Mouse (Mus musculus) kidney, postnatal 0 days (tissue): ENCODE data around the gene Slc30a2. TPM values are rescaled to one million over a fixed set of nuclear protein-coding genes. Genes with fewer than 3 reads are reported as not detected.
"Not testable (repeated sequence)": the region's sequence is repeated elsewhere in the genome, so short reads cannot be mapped to it uniquely, and the experiment has no call there.

Experiments
- ATAC-seq: fragments of 200-750 bp; cut with Nextera tagmentation; replicated peaks from 2 replicates; pipeline ENCODE4 v1.8.0; 2017; ENCODE audit warnings: low read depth, moderate number of reproducible peaks, moderate TSS enrichment, moderate library complexity; ENCODE audit not compliant: low FRiP score
- DNase-seq: peaks from one replicate; pipeline ENCODE4 v3.0.0-alpha.2; 2016; ENCODE audit warnings: low spot score
- H3K27ac ChIP-seq: fragments of 300-500 bp; sonication (generic); 2 replicates; pipeline ENCODE4 v1.5.1; 2014; ENCODE audit warnings: mild to moderate bottlenecking
- H3K27me3 ChIP-seq: fragments of 300-500 bp; sonication (generic); 2 replicates; pipeline ENCODE4 v1.6.1; 2014; ENCODE audit warnings: low read length, mixed read lengths; ENCODE audit not compliant: insufficient read depth
- H3K36me3 ChIP-seq: fragments of 300-500 bp; sonication (generic); 2 replicates; pipeline ENCODE4 v1.6.1; 2014; ENCODE audit warnings: low read length, mixed read lengths; ENCODE audit not compliant: insufficient read depth
- H3K4me1 ChIP-seq: fragments of 300-500 bp; sonication (generic); replicated peaks from 2 replicates; pipeline ENCODE4 v1.6.1; 2014; ENCODE audit warnings: antibody characterized with exemption, low read length, mixed read lengths; ENCODE audit not compliant: insufficient read depth
- H3K4me2 ChIP-seq: fragments of 300-500 bp; sonication (generic); 2 replicates; pipeline ENCODE4 v1.6.1; 2014; ENCODE audit warnings: mild to moderate bottlenecking, low read length, moderate library complexity, mixed read lengths
- H3K4me3 ChIP-seq: fragments of 300-500 bp; sonication (generic); replicated peaks from 2 replicates; pipeline ENCODE4 v1.5.1; 2014; ENCODE audit warnings: low read depth, low read length
- H3K9ac ChIP-seq: fragments of 300-500 bp; sonication (generic); 2 replicates; pipeline ENCODE4 v1.6.1; 2014; ENCODE audit warnings: low read depth, low read length
- H3K9me3 ChIP-seq: fragments of 300-500 bp; sonication (generic); replicated peaks from 2 replicates; pipeline ENCODE4 v1.6.1; 2016; ENCODE audit warnings: low read length, inconsistent platforms, mixed read lengths
- CTCF ChIP-seq: IDR thresholded peaks from 2 replicates; pipeline ENCODE4 v1.5.1; 2016; ENCODE audit warnings: antibody characterized with exemption, low read depth, mild to moderate bottlenecking, moderate library complexity
- WGBS: fragments of 180-500 bp; shearing (Covaris S2); extraction: QIAGEN DNeasy Blood & Tissue Kit; methylation state at CpG from one replicate; pipeline ENCODE4 v1.1.7; 2014; 5-methylcytosine and 5-hydroxymethylcytosine counted together
- polyA plus RNA-seq: library from polyadenylated mRNA; unstranded; fragments of >200 nt; fragmentation: Nextera tagmentation; extraction: Ambion mirVana; gene quantifications from 2 replicates; pipeline ENCODE4 v1.2.1, GENCODE M21; 2015

Gene Slc30a2
- polyA plus RNA-seq, result 0.48 and 0.82 TPM in 2 replicates

DNA sequence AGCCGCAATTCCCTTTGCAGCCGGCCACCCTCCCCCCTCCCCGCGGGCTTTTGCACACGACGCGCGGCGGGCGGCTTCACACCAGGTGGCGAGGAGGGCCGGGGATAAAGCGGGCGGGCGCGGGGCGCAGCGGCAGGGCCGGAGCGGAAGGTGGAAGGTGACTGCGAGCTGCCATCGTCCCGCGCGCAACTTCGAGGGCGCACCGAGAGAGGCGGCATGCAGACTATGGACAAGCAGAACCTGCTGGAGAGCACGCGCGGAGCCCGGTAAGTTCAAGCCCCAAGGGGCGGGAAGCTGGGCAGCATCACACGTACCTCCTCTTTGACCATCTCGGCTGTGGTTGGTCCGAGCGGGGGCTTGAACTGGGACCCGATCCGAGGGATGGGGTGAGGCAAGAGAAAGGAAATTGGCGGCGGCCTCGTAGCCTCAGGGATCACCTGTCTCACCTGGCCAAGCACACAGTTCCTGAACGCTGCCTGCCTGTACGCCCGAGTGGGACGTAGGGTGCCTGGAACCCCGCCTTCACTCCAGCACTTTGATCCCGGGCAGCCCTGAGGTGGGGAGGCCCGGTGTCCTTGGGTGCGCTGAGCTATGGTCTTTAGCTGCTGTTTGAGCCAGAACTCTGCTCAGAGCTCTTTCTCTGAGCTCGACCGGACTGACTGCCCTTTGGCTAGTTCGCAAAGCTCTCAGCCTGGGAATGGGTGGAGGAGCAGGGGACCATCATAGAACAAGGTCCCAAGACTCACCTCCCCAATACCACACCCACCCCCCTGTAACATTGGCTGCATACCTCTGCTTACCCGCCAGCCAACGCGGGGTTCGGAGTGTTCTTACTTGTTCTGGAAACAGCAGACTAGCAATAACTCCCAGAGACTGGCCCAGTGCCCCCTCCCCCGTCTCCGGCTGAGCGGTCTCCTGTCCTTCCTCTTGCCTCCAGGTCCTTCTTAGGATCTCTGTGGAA is at the start of gene Slc30a2:
Gene Slc30a2 (plus strand): TSS at position 111 of the 961 bp plus-strand sequence.
- ATAC-seq (peak; percentile 77), DNase-seq (no peak)
- 3% methylated on average over 61 of the region's 61 CpGs for WGBS
- Histone ChIP-seq H3K27me3 (0 out of 2 replicates have a peak, but pooled peaks cover 16% of the 10 kb centered on the region), H3K27ac (no peak within 1 kb of the TSS), H3K4me3 (peak within 1 kb of the TSS; percentile 22), H3K36me3 (no peaks in the 10 kb centered on the region), H3K9me3 (no peaks in the 10 kb centered on the region), H3K4me2 (peak within 1 kb of the TSS; percentile 49), H3K4me1 (peaks cover 6% of the 10 kb centered on the region), H3K9ac (peak within 1 kb of the TSS; percentile 27; the same call in 1 of the 2 replicates)
- TF ChIP-seq CTCF, result no peak

DNA sequence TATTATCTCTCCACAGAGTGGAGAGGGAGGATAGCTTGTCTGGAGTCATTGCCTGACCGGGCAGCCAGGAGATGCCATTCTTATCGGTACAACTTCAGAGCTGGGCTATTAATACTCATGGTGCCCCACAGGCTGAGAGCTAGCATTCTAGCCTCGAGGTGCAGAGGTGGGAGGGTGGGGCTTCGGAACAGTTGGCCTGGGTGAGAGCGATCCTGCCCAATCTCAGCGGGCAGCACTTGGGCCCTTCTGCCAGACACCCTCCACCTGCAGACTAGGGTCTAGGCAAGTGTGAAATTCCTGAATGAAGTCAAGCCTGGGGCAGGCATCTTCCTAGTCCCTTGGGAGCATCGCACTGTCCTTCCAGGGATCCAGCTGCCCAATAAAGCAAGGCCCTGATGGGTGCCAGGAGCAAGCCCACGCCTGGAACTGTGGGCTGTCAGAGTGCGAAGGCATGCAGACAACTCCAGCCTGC is 49.3 kb upstream of the Slc30a2 start:
- H3K9me3 ChIP-seq, result no peaks in the 10 kb centered on the region
- no peak overlapping the region for H3K9ac ChIP-seq
- ATAC-seq (no peak), DNase-seq (no peak)
- 61% methylated on average over 9 of the region's 9 CpGs for WGBS
- no peak for TF ChIP-seq CTCF
- H3K4me2 ChIP-seq, result no peak overlapping the region
- H3K4me1 ChIP-seq, result no peaks in the 10 kb centered on the region
- H3K4me3 ChIP-seq, result no peak overlapping the region
- no peaks in the 10 kb centered on the region for H3K27me3 ChIP-seq
- no peak overlapping the region for H3K27ac ChIP-seq
- no peaks in the 10 kb centered on the region for H3K36me3 ChIP-seq

DNA sequence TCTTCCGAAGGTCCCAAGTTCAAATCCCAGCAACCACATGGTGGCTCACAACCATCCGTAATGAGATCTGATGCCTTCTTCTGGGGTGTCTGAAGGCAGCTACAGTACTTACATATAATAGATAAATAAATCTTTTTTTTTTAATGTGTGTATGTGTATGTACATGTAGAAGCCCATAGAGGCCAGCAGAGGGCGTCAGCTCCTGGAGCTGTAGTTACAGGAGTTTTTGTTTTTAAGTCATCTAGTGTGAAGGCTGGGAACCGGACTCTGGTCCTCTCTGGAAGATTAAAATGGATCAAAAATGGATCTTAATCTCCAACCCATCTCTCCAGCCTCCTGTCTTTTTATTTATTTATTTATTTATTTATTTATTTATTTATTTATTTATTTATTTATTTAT is 46.9 kb upstream of the Slc30a2 start:
- H3K4me1 ChIP-seq, ATAC-seq: not testable (repeated sequence)
- 86% methylated on average over 4 of the region's 4 CpGs for WGBS

DNA sequence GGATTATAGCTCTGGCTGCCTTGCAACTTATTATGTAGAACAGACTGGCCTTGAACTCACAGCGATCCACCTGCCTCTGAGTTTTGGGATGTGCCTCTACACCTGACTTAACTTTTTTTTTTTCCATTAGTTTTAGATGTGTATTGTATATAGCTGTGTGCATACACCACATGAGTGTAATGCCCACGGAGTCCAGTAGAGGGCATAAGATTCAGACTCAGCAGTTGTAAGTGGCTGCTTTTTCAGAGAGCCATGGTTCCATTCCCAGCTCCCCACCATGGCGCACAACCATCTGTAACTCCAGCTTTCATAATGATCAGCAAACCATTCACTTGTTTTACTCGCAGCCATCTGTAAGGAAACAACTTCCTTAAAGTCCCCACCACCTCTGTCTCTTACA is 46.5 kb upstream of the Slc30a2 start:
- Histone ChIP-seq H3K36me3 (no peaks in the 10 kb centered on the region), H3K27me3 (no peaks in the 10 kb centered on the region), H3K4me3 (no peak overlapping the region), H3K4me2 (no peak overlapping the region), H3K4me1 (no peaks in the 10 kb centered on the region), H3K27ac (no peak overlapping the region), H3K9ac (no peak overlapping the region), H3K9me3 (no peaks in the 10 kb centered on the region)
- ATAC-seq (no peak), DNase-seq (no peak)
- WGBS, result 95% methylated on average over 4 of the region's 4 CpGs
- no peak for TF ChIP-seq CTCF

More for the DNA sequence above, 46.9 kb upstream of the Slc30a2 start:
- H3K36me3 ChIP-seq, H3K9ac ChIP-seq, H3K27me3 ChIP-seq, DNase-seq, H3K4me2 ChIP-seq, H3K27ac ChIP-seq, H3K9me3 ChIP-seq, H3K4me3 ChIP-seq: not testable (repeated sequence)
- TF ChIP-seq CTCF, result 0 out of 2 replicates have a peak, but pooled peaks have one; percentile 27

DNA sequence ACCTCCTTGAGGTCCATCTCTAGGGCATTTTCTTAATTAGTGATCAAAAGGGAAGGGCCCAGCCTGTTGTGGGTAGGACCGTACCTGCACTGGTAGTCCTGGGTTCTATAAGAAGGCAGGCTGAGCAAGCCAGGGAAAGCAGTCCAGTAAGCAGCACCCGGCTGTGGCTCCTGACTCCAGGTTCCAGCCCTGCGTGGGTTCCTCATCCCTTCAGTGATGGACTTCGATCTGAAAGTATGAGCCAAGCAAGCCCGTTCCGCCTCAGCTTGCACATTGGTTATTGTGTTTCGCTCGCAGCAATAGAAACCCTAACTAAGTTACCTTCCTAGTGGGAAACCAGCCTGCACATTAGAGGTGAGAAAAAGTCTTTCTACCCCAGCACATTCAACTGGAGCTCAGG is 45.6 kb upstream of the Slc30a2 start:
- no peaks in the 10 kb centered on the region for H3K36me3 ChIP-seq
- WGBS, result 80% methylated on average over 8 of the region's 8 CpGs
- no peaks in the 10 kb centered on the region for H3K9me3 ChIP-seq
- H3K27ac ChIP-seq, result no peak overlapping the region
- no peak overlapping the region for H3K9ac ChIP-seq
- no peaks in the 10 kb centered on the region for H3K4me1 ChIP-seq
- TF ChIP-seq CTCF, result no peak
- no peak for ATAC-seq
- H3K27me3 ChIP-seq, result no peaks in the 10 kb centered on the region
- H3K4me3 ChIP-seq, result no peak overlapping the region
- no peak overlapping the region for H3K4me2 ChIP-seq
- DNase-seq, result no peak

DNA sequence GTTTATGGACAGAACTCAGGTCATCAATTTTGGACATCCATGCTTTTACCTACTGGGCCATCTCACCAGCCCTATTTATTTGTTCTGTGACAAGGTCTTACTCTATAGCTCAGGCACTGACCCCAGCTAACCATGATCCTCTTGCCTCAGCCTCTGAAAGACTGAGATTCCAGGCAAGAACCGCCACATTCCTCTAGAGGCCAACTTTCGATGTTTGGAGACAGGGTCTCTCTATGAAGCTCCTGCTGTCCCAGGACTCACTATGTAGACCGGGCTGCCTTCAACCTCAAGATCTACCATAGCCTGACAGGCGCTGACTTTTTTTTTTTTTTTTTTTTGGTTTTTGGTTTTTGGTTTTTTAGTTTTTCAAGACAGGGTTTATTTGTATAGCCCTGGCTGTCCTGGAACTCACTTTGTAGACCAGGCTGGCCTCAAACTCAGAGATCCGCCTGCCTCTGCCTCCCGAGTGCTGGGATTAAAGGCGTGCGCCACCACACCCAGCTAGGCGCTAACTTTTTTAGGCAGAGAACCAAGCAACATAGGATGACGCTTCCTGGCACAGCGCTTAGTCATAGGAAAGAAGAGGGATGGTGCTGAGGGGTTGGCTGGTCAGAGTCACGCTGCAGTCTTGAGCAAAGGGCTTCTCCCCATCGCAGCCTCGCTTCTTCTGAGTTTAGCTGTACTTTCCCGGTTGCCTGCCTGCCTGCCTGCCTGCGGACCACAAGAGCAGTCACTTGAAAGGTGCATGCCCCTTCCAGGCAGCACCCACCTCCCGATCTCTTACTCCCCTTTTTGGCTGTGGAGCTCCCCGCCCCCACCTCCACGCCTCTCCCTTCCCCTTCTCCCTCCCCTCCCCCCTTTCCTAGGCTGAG is 44.1 kb upstream of the Slc30a2 start:
- no peak for TF ChIP-seq CTCF
- H3K4me2 ChIP-seq, result no peak overlapping the region
- H3K27me3 ChIP-seq, result no peaks in the 10 kb centered on the region
- no peaks in the 10 kb centered on the region for H3K36me3 ChIP-seq
- no peak overlapping the region for H3K9ac ChIP-seq
- no peak overlapping the region for H3K27ac ChIP-seq
- no peaks in the 10 kb centered on the region for H3K4me1 ChIP-seq
- ATAC-seq (no peak), DNase-seq (no peak)
- WGBS, result 78% methylated on average over 19 of the region's 19 CpGs
- no peaks in the 10 kb centered on the region for H3K9me3 ChIP-seq
- H3K4me3 ChIP-seq, result no peak overlapping the region
